Mouse (Mus musculus): ENCODE results near the gene Rsu1.
"Not testable (repeated sequence)": the region's sequence is repeated elsewhere in the genome, so short reads cannot be mapped to it uniquely, and the experiment has no call there.

Gene Rsu1

DNA sequence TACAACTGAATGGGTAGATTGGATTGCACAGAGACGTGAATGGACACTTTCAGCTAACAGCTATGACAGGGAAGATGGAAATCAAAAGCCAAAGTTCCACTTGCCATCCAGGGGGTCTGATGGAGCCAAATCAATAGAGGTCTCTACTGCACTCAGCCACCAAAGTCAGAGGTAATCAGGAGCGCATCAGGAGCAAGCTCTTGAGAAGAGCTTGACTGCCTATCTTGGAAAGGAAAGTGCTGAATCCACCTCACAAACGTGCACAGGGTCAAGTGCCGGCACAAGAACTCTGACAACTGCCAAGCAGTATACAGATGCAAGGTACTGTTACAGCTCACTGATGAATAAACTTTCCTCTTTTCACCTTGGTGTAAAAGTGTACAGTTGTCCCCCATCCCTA is 47.8 kb downstream of the Rsu1 start:
- no peak for DNase-seq

DNA sequence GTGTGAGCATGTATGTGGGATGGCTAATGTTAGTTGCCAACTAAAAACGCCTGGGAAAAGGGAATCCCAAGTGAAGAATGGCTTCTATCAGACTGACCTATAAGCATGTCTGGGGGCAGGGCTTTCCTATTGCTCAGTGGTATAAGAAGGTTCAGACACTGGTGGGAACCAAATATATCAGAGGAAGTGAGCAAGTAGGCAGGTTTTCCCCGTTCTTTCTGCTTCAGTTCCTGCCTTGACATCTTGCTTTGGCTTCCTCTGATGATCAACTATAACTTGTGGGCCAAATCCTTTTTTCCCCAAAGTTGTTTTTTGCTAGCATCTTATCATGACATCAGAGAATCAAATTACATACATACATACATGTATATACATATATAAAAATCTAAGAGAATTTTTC is 51.1 kb downstream of the Rsu1 start:
- no peak for DNase-seq

DNA sequence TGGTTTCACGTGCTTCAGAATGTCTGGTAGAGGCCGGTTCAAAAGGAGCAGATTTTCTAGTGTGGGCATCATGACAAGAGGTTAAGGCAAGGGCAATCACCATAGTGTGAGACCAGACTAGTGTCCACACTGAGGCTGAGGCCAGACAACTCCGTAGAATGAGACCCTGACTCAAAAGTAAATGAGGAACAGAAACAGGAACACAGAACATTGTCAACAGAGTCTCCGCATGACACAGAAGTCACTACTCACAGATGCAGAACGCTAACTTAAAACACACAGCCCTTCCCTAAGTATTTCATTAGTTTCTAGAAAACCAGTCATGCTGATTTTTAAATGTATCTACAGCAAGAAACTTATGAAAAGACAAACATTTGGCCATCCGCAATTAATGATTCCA is 53.1 kb downstream of the Rsu1 start:
- no peak for DNase-seq

DNA sequence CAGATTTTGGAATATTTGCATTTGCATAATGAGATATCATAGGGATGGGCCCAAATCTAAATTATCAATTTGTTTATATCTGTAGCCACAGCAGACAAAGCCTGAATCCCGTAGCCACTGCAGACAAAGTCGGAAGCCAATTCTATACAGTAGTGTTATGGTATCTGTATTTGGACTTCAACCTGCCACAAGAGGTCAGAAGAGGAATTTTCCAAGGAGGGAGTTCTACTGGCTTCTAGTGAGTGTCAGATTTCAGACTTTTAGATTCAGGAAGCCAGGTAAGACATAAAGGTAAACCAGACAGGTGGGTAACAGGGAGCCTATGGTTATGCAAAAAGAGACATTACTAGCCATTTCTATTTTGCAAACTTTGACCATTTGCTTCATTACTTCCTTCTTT is 64.4 kb downstream of the Rsu1 start:
- no peak for DNase-seq

DNA sequence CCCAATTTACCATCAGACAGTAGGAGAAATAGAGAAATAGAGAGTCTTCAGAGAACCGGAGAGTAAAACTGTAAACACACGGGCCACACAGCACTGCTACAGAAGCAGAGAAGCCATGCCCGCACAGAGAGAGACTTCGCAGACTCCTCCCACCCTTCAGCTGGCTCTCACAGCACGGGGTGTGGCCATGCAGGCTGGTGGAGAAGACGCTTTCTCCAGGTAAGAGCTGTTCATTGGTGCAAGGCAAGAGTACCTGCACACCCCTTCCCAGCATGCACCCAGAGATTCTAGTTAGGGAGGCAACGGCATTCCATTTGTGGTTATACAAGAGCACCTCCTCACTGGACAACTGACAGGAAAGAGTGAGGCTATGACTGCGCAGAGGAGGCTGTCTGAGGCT is 64.8 kb downstream of the Rsu1 start:
- DNase-seq = no peak

DNA sequence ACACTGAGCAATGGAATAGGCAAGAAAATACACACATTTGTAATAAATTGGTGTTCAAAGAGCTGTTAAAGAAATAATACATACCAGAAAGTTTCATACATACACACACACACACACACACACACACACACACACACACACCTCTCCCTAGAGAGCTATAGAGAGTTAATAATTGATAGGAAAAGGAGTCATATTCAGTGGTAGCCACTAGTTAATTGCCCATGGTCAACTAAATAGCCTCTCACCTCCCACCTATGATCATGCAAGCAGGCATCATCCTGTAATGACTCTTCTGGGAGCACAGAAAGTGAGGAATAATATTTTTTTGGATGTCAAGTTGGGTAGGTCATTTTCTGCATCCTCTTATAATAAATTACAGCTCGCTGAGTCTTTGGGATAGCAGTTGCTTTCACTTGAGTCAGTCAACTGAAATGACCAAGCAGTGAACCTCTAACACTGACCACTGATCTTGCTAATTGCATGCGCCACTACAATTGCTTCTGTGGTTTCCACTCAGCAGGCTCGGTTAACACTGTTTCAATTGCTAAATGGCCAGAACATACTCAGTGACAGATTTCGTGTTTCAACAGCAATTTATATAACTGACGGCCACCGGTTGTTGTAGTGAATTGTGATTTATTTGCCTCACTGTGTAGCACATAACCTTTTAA is 68.3 kb downstream of the Rsu1 start:
- DNase-seq = peak; percentile 33

DNA sequence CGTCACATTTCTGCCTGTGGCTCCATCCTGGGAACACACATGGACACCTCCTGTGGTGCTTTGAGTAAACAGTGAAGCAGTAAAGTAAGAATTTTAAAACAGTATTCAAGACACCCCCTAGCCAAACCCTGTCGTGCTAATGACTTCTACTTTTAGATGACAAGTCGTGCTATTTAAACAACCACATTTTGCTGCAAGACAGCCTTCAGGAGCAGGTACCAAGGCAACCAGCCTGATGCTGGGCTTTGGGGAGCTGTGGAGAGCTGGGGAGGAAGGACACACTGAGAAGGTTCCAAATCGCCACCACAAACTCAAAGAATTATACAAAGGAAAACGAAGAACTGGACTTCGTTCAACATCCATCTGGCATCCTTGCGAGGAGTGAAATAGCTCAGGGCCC is 71.5 kb downstream of the Rsu1 start:
- no peak for DNase-seq

DNA sequence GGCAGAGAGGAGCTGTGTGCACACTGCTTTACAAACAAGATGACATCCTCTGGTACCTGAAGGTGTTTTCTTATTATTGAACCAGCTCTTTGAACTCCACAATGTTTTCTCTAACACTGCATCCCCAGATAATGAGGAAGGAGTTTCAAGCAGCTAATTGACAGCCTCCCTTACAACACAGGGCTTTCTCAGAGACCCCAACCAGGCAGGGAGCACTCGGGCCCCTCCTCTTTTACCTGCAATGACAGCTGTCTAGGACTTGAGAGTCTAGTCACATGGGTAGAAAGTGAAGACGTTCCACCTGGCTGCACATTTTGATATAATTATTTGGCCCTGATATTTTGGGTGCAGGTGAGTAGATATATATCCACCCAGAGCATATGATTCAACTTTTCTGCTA is 72.2 kb downstream of the Rsu1 start:
- no peak for DNase-seq

DNA sequence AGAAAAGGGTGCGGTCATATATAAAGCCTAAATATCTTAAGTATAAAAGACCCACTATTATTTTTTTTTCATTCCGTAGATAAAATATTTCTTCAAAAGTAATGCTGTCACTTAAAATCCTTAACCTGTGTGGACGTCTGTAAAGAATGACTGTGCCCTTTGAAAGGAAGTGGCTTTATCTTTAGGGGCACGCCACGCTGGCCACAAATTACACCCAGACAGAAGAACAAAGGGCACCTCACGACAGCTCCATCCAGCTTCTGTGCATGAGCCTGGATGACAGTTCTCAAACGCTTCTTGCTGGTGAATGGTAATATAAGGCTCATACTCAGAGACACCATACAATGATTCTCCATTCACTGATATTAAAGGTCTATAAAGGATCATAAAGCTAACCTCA is 75.7 kb downstream of the Rsu1 start:
- DNase-seq = no peak

DNA sequence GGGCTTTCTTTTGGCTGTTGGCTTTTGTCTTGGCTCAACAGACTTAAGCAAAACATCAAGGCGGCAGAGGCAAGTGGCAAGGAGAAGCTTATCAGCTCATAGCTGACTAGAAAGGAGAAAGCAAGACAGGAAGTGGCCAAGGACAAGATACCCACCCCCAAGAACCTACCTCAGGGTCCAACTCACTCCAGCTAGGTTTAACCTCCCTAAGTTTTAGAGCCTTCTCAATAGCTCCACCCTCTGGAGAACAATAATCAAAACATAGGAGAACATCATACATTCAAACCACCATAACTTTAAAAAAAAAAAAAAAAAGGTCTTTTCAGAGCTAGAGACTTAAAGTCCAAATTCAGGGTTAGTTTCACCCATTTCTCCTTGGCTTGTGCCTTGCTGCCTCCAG is 79.1 kb downstream of the Rsu1 start:
- no peak for DNase-seq

DNA sequence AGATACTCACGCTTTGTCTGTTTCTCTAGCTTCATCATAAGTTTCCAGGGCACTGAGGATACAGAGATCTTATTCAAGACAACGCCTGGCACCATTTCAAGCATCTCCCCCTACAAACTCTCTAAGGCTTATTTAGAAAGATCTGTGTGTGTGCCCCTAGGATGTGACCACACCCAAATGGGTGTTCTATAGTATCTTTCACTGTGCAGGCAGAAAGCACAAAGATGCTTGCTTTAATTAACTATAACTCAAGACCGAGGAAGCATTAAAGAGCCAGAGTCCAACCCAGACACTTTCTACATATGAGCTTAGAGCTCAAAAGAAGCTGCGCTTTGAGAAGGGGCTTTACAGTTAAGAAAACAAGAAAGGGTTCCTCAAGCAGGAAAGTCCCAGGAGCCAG is 80.4 kb downstream of the Rsu1 start:
- no peak for DNase-seq

DNA sequence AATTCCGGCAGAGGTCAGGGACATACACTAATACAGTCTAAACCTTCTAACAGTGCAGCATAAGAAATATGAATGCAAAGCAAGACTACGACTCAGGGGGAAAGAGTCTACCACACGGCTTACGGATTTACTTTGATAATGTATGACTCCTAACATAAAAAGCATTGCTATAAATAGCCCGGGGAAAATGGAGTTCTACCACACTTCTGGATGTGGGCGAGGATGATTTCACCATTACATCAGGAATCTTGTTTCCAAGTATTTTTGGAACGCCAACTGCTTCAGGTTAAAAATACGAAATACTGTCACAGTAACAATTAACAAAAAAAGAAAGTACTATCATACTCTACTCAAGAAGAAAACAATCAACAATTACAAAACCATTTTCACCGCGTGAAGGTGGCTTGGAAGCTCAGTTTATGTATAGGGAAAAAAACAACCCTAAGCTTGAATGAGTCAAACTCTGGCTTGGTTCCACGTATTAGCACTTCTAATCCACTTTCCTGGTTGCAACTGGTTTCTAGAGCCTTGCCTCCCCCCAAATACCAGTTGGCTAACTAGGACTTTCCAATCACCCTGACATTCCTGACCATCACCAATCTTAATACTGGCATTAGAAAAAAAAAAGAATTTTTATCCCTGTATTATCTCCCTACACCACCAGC is 82.3 kb downstream of the Rsu1 start:
- DNase-seq = no peak

DNA sequence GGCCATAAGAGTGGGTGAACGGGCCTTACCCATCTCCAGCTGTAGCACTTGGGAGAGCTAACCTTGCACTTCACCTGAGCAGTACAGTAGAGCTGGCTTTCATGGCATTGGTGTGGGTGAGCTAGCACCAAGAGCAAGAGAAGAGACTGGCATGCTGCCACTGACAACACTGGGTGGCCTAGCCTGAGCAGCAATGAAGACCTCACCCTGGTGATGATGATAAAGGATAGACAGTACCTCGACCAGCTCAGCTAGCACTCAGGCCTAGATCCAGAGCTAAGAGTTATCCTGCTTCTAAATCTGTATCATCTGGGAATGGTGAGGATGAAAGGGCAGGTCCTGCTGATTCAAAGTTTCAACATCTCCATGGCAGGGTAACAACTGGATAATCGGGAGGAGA is 88.1 kb downstream of the Rsu1 start:
- DNase-seq = no peak

DNA sequence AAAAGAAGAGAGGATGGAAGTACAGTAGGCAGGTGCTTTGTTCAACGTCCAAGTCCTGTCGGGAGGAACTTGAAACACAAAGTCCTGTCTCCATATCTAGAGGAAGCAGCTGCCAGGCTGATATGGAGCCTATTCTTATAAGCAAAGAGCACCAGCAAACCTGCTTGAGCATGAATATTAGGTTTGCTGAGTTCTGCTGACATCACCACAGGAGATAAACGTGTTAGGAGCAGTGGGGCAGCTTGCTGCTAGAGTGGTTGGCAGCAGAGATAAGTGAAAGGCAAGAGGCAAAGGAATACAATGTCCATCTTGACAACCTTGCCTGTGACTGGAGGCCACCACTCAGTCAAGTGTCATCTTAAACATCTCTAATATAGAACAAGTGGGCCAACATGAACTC is 89.3 kb downstream of the Rsu1 start:
- not testable (repeated sequence) for DNase-seq

DNA sequence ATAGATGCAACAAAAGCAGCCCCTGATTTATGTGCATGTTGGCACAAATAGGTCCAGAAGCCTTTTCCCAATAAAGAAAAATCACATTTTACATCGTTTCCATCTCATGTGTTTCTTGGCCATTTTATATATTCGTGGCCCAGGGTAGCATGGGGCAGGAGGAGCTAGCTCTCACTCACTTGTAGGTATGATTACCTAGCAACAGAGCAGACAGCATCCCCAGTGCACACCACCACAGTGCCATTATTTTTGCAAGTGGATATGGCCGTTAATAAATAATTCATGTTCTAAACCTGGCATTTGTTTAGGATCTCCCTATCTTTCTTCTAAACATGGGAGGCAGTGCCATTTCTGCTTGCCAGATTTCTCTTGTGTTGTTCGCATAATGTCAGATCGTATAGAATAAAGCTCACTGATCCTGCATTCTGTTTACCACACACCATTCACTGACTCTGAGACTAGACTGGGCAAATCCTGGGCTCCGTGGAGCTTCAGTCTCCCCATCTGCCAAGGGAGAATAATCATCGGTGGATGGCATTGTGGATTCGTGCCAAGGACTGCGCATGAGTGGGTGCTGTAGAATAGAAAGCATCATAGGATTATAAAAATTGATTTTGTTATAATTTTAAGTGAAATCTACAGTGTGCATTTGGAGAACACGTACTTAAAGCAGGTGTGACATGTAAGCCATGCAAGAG is 93.4 kb downstream of the Rsu1 start:
- no peak for DNase-seq

DNA sequence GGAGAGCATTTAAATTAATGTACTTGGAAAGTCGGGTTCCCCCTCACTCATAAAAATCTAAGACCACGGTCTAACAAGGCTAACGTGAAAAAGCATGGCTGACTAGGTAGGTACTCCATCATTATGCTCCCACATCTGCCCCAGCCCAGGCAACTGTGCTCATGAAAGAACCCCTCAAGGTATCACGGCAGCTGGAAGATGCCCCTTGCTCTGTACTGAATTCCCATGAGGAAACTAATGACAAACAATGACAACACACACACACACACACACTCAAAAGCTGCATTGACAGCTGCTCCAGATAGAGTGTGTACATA is 95.0 kb downstream of the Rsu1 start:
- DNase-seq = no peak

DNA sequence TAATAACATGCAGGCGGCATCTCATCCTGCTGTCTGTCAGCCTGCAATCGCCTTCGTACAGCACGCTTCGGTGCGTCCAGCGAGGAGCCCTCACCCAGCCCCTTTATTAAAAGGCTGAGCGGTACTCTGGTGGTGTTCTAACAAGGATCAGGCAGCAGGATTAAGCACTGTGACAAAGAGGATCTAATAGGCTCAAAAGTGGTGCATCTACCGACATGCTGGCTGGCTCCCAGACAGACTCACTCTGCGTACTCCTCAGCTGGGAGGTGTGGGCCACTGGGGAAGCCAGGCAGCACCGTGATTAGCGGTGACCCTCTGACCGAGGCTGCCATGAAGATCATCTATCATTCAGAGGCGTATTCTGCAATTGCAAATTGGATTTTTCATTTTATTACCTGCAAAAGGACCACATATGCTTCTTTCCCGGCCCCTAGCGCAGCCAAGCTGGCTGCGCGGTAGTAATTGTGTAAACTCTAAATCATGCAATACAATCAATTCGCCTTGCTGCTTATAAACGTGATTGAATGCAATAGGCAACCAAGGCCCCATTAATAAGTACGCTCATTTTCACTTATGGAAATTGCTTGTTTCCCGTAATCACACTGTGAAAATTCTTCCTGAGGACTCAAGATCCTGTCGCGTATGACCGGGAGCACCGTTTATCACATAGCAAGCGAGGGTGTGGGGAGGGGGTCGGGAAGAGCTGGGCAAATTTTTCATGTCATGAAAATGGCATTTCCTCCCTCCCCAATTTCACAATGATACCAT is 95.5 kb downstream of the Rsu1 start:
- DNase-seq = peak; percentile 59

DNA sequence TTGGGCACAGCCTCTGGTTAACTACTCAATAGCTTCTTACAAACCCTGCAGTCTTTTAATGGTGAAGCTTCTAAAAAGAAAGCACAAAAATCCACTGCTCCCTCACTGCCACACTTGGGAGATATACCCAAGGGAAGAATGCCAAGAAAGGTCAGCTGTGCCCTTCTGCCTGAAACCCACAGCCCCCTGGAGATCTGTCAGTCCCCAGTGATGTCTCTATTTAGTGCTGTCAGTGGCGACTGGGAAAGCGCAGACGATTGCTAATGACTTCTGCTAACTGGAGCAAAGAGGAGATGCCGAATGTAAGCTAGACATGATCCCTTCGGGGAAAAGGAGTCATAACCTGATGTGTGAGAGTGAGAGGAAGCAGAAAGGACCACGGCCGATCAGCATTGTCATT is 96.8 kb downstream of the Rsu1 start:
- DNase-seq = no peak

DNA sequence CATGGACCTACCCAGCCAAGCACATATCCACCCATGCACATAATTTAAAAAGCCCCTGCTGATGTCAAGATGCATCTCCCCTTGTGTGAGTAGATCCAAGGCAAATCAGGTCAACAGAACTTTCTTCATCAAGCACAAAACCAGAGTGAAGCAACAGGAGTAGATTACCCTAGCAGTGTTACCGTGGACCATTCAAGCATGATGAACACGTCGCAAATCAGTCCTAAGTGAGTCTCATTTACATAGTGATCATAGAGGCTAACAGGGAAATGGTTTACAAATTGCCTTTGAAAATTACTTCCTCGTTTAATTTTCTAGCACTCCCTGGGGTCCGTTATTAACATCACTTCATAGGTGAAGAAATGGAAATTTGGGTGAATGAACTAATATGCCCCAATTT is 100.6 kb downstream of the Rsu1 start:
- DNase-seq = no peak

DNA sequence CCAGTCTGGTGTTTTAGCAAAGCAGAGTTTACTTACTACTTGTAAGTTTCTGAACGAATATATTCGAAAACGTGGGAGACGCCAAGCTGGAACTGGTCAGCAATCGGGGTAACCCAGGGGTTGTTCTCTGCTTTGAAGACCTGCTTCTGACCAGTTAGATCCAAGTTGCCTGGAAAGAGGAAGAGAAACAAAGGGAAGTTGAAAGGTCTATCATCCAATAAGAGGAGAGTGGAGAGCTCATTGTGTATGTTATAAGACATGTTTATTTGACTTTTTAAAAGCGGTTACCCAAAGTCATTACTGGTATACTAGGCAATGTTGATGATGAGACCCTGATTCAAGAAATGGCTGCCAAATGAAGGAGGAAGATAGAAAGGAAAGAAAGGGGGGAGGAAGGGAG is 101.3 kb downstream of the Rsu1 start:
- DNase-seq = no peak

DNA sequence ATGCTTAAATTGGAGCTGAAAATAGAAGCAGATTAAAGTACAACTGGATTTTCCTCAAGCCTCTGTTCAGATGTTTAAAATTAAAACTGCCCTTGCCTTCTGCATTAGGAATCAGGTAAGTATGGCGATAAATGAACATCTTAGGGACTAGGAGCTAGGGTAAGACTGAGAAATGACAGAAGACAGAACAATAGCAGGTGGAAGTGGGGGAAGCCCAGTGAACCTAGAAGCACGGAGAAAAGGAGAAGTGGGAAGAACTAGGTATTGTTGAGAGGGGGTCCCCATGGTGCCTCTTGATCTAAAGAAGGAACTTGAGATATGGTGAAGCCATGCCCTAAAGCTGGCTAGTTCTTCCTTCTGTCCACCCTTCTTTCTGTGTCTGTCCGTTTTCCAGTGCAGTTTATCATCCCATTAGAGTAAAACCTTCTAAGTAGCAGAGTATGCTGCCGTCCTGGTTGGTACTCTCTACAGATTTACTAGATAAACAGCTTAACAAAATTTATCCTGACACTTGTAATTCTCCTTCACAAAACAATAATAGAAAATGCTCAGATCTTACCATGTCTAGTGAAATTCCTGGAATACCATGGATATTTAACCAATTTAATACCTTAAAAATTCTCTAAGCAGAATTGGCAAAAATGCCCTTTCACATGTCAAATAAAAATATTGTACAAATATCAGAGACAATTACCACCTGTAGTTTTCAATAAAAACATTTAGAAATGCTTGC is 101.9 kb downstream of the Rsu1 start:
- DNase-seq = no peak

DNA sequence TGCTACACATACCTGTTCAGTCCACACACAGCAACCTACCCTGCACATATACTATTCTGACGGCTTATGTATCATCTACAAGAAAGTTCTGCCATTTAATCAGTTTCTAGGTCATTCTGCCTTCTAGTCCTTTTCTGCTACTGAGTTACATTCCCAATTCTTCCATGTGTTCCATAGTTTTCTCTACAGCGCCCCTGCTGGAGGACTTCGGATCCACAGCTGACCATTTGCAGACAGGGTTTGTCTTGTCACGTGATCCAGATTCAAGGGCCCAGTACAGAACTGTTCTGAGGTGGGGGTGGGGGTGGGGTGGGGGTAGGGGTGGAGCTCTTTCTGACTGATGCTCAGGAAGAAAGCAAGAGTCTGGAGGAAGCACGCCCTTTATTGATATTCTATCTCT is 102.5 kb downstream of the Rsu1 start:
- DNase-seq = peak; percentile 54

DNA sequence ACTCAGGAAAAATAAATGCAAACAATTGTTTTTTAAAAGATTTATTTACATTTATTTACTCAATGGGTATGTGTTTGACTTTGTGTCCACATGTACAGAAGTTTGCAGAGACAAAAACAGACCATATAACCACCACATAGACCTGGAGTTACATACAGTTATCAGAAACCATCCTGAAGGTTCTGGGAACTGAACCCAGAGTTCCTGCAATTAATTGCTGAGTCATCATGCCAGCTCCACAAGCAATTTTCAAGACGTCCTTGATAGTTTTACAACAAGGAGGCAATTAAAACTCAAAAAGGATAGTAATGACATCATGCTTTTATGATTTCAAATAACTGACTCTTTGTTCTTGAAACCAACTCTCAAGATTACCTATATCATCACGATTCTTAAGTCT is 109.5 kb downstream of the Rsu1 start:
- no peak for DNase-seq

All from embryo, embryonic 11 days (tissue).